Mouse (Mus musculus) skeletal muscle tissue, adult 2 months (tissue): ENCODE data around the gene Acbd6.
A peak's percentile ranks its signal among the peaks of the same experiment; 100 is the strongest.

Experiments
- DNase-seq: peaks from one replicate; pipeline ENCODE4 v3.0.0-alpha.2; 2012; ENCODE audit warnings: low read depth, low spot score

The Acbd6 gene

GRCm38 (mm10) chr1:155558012-155558842, at the start of gene Acbd6:
TSS of gene Acbd6 (plus strand) at chr1:155558120.
- peak; percentile 49 for DNase-seq

GRCm38 (mm10) chr1:155510263-155510662, 47.7 kb upstream of the Acbd6 start:
- no peak for DNase-seq

- no peak for DNase-seq
Measured at GRCm38 (mm10) chr1:155515866-155516265, 42.1 kb upstream of the Acbd6 start.

- DNase-seq = peak; percentile 15
Measured at GRCm38 (mm10) chr1:155516594-155516993, 41.3 kb upstream of the Acbd6 start.

- DNase-seq = no peak
Measured at GRCm38 (mm10) chr1:155517060-155517459, 40.9 kb upstream of the Acbd6 start.

- DNase-seq = no peak
Measured at GRCm38 (mm10) chr1:155520285-155520684, 37.6 kb upstream of the Acbd6 start.

- DNase-seq = no peak
Measured at GRCm38 (mm10) chr1:155522493-155522892, 35.4 kb upstream of the Acbd6 start.

GRCm38 (mm10) chr1:155526176-155526575, 31.7 kb upstream of the Acbd6 start:
- DNase-seq = no peak

GRCm38 (mm10) chr1:155527027-155527786, 30.7 kb upstream of the Acbd6 start:
- no peak for DNase-seq

GRCm38 (mm10) chr1:155527787-155528158, 30.1 kb upstream of the Acbd6 start:
- DNase-seq = no peak

GRCm38 (mm10) chr1:155528405-155529119, 29.4 kb upstream of the Acbd6 start:
- no peak for DNase-seq

GRCm38 (mm10) chr1:155529120-155529963, 28.6 kb upstream of the Acbd6 start:
- DNase-seq = no peak

- DNase-seq = no peak
Measured at GRCm38 (mm10) chr1:155530561-155531457, 27.1 kb upstream of the Acbd6 start.

- DNase-seq = no peak
Measured at GRCm38 (mm10) chr1:155532396-155532795, 25.5 kb upstream of the Acbd6 start.

- DNase-seq = peak; percentile 27
Measured at GRCm38 (mm10) chr1:155532833-155533688, 24.9 kb upstream of the Acbd6 start.

GRCm38 (mm10) chr1:155533689-155533965, 24.3 kb upstream of the Acbd6 start:
- DNase-seq = no peak

- DNase-seq = peak; percentile 56
Measured at GRCm38 (mm10) chr1:155537005-155537642, 20.8 kb upstream of the Acbd6 start.

GRCm38 (mm10) chr1:155538006-155538405, 19.9 kb upstream of the Acbd6 start:
- no peak for DNase-seq

- DNase-seq = no peak
Measured at GRCm38 (mm10) chr1:155557642-155558011, 293 bp upstream of the Acbd6 start.
